Mouse (Mus musculus): ENCODE measurements at regions not wholly inside any gene's neighbourhood (a gene's known extent, or its start where the extent isn't known, plus 50 kb on each side); places are given as distances from the start of the nearest gene placed in this dataset.

GRCm38 (mm10) chr1:164622417-164622816, 164.3 kb upstream of the Atp1b1 start:
- TF ChIP-seq CTCF (IDR thresholded peaks at IDR 0.05; ENCODE audit: extremely low read depth, insufficient read depth, low read length) (no peak), POLR2A (IDR thresholded peaks at IDR 0.05; ENCODE audit: extremely low read depth, insufficient read depth, low read length) (no peak)

All from cortical plate, adult 2 months (tissue).